Mouse (Mus musculus) liver, embryonic 14.5 days (tissue): Measurements from ENCODE around the gene Col26a1.

Experiments used
- CTCF ChIP-seq: IDR thresholded peaks from 2 replicates; pipeline ENCODE4 v1.5.1; 2016; ENCODE audit warnings: antibody characterized with exemption, low read depth, control low read depth
- EP300 ChIP-seq: IDR thresholded peaks from 2 replicates; pipeline ENCODE4 v1.6.1; 2016; ENCODE audit warnings: antibody characterized with exemption, low read depth

GRCm38 (mm10) chr5:136710742-136711141 lies 172.3 kb downstream of the Col26a1 start:
- TF ChIP-seq CTCF, result no peak
- no peak for TF ChIP-seq EP300
